Mouse (Mus musculus) G1E (cell line): Measurements from ENCODE around the gene Pbx1. TPM values are rescaled to one million over a fixed set of nuclear protein-coding genes. Genes with fewer than 3 reads are reported as not detected.

Experiments used
- ATAC-seq: 2 replicates; pipeline ENCODE4 v1.8.0; 2016; ENCODE audit warnings: mild to moderate bottlenecking; ENCODE audit not compliant: insufficient number of reproducible peaks, poor library complexity, low FRiP score, severe bottlenecking; ENCODE audit errors: extremely low read depth
- DNase-seq: peaks from one replicate; pipeline ENCODE4 v3.0.0; 2012; ENCODE audit warnings: low spot score
- H3K27me3 ChIP-seq: 2 replicates; pipeline ENCODE4 v1.6.1; 2012; ENCODE audit warnings: mild to moderate bottlenecking, low read length, inconsistent platforms; ENCODE audit not compliant: insufficient read depth
- H3K36me3 ChIP-seq: replicated peaks from 2 replicates; pipeline ENCODE3; 2012; ENCODE audit warnings: mild to moderate bottlenecking, inconsistent platforms
- H3K4me1 ChIP-seq: 2 replicates; pipeline ENCODE4 v1.6.1; 2012; ENCODE audit warnings: low read depth, low read length, inconsistent platforms, mixed read lengths; ENCODE audit not compliant: insufficient read depth
- H3K4me3 ChIP-seq: 2 replicates; pipeline ENCODE4 v1.5.1; 2012; ENCODE audit warnings: low read depth, mild to moderate bottlenecking, inconsistent platforms, low read length, moderate library complexity, mixed read lengths
- H3K9me3 ChIP-seq: replicated peaks from 2 replicates; pipeline ENCODE4 v1.6.1; 2012; ENCODE audit warnings: inconsistent platforms
- CTCF ChIP-seq: IDR thresholded peaks from 2 replicates; pipeline ENCODE4 v1.5.1; 2012; ENCODE audit warnings: low read depth, low read length, inconsistent platforms, mixed read lengths
- GATA1 ChIP-seq: IDR thresholded peaks from 2 replicates; pipeline ENCODE4 v1.6.1; 2012; ENCODE audit warnings: borderline replicate concordance, low read length, inconsistent platforms, mixed read lengths
- GATA2 ChIP-seq: IDR thresholded peaks from 2 replicates; pipeline ENCODE4 v1.6.1; 2012; ENCODE audit warnings: low read depth, low read length, inconsistent platforms, borderline replicate concordance
- POLR2AphosphoS5 ChIP-seq: IDR thresholded peaks from 2 replicates; pipeline ENCODE4 v1.6.1; 2012; ENCODE audit warnings: low read depth, low read length, inconsistent platforms; ENCODE audit not compliant: insufficient replicate concordance
- TAL1 ChIP-seq: conservative IDR thresholded peaks from 2 replicates; pipeline ENCODE4 v1.6.1; 2012; ENCODE audit warnings: low read depth, low read length, inconsistent platforms, mixed read lengths
- polyA plus RNA-seq: library from polyadenylated mRNA; stranded (reverse); fragments of >175 nt; gene quantifications from 2 replicates; pipeline ENCODE4 v1.2.3, GENCODE M21; 2012
- total RNA-seq, 2 experiments: library from RNA; stranded (forward) in 1 of 2; stranded (reverse) in 1 of 2; fragments of 200-1000 nt in 1 of 2; fragments of >200 nt in 1 of 2; fragmentation: Nextera tagmentation in 1 of 2; gene quantifications; 2 replicates each; pipeline ENCODE4 v1.2.3; 2014 to 2017

Gene Pbx1
- total and polyA plus RNA-seq, 3 experiments, result 0.11 to 0.23 TPM; not detected in 1

GRCm38 (mm10) chr1:168318899-168319469 is 113.1 kb downstream of the Pbx1 start:
- peaks cover 34% of the 10 kb centered on the region for H3K9me3 ChIP-seq
- no peak for TF ChIP-seq GATA2
- no peak for TF ChIP-seq POLR2AphosphoS5
- TF ChIP-seq TAL1, result no peak
- no peak for TF ChIP-seq CTCF
- TF ChIP-seq GATA1, result no peak
- H3K27me3 ChIP-seq, result no peaks in the 10 kb centered on the region
- DNase-seq (no peak), ATAC-seq (no peak)
- no peaks in the 10 kb centered on the region for H3K4me1 ChIP-seq
- H3K4me3 ChIP-seq, result no peak overlapping the region
- no peaks in the 10 kb centered on the region for H3K36me3 ChIP-seq

DNA sequence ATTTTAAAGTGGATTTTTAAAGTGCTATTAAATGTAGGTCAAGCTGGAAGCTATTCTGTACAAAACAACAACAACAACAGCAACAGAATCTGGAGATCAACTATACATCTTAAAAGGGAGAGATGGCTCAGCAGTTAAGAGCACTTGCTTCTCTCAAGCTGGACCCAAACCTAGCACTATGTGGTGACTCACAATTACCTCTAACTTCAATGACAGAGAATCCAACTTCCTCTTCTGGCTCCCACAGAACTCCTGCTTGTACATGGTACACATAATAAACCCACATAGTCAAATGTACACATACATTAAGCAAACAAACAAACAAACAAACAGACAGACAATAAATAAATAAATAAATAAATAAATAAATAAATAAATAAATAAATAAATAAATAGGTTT is 118.3 kb downstream of the Pbx1 start:
- H3K9me3 ChIP-seq, result peaks cover 41% of the 10 kb centered on the region

GRCm38 (mm10) chr1:168312710-168313447 is 119.2 kb downstream of the Pbx1 start:
- Histone ChIP-seq H3K9me3 (peaks cover 45% of the 10 kb centered on the region), H3K4me1 (no peaks in the 10 kb centered on the region), H3K4me3 (no peak overlapping the region), H3K36me3 (no peaks in the 10 kb centered on the region), H3K27me3 (no peaks in the 10 kb centered on the region)
- no peak for ATAC-seq
- DNase-seq, result no peak
- TF ChIP-seq POLR2AphosphoS5 (no peak), CTCF (no peak), TAL1 (no peak), GATA2 (no peak), GATA1 (no peak)

More for the DNA sequence above, 118.3 kb downstream of the Pbx1 start:
- ATAC-seq, result no peak
- H3K27me3 ChIP-seq, result no peaks in the 10 kb centered on the region
- no peaks in the 10 kb centered on the region for H3K4me1 ChIP-seq
- TF ChIP-seq GATA1 (no peak), CTCF (no peak), TAL1 (no peak), GATA2 (no peak), POLR2AphosphoS5 (no peak)
- no peak overlapping the region for H3K4me3 ChIP-seq
- no peak for DNase-seq
- H3K36me3 ChIP-seq, result no peaks in the 10 kb centered on the region

GRCm38 (mm10) chr1:168309101-168309521 is 123.0 kb downstream of the Pbx1 start:
- no peak for ATAC-seq
- Histone ChIP-seq H3K4me1 (no peaks in the 10 kb centered on the region), H3K36me3 (no peaks in the 10 kb centered on the region), H3K4me3 (no peak overlapping the region), H3K27me3 (no peaks in the 10 kb centered on the region), H3K9me3 (peaks cover 52% of the 10 kb centered on the region)
- no peak for DNase-seq
- TF ChIP-seq CTCF, result no peak
- no peak for TF ChIP-seq POLR2AphosphoS5
- no peak for TF ChIP-seq GATA1
- no peak for TF ChIP-seq TAL1
- TF ChIP-seq GATA2, result no peak

DNA sequence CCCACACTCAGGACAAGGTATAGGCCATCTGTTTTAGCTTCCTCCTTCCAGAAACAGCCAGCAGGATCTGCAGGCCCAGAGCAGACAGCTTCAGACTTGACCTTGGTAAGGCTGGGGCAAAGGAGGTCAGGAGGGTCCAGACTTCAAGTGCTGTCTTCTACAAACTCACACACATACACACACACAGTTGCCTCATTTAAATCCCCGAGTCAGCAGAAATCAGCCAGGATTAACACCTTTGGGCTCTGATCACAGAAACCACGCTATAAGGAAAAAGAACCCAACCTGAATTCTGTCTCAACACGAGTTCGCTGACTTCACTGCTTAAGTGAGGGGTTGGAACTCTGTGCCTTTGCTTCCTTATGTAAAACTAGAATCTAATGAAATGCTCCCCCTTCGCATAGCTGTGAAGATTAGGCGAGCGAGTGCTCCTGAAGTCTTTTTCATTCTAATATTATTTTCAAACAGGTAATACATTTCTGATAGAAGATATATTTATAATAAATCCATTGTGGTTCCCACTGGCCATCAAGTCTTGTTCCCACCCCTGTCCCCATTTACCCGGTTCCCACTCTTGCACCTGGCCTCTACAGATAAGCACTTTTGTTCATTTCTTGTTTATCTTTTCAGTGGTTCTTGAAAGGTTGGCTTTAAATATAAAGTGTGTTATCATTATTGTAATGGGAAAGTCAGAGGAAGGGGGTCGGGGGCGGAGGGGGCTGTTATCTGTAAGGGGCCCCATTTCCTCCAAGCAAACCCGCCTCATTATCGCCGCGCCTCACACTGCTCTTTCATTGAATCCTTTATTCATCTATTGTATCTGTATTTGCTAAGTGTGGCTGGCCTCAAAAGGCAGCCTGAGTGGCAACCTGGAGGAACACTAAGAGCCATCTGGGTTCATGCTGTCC is 124.5 kb downstream of the Pbx1 start:
- DNase-seq (no peak), ATAC-seq (no peak)
- H3K9me3 ChIP-seq, result peaks cover 47% of the 10 kb centered on the region

More for the DNA sequence above, 124.5 kb downstream of the Pbx1 start:
- Histone ChIP-seq H3K4me3 (no peak overlapping the region), H3K4me1 (no peaks in the 10 kb centered on the region), H3K27me3 (no peaks in the 10 kb centered on the region), H3K36me3 (no peaks in the 10 kb centered on the region)
- TF ChIP-seq GATA2, result no peak
- TF ChIP-seq GATA1, result no peak
- no peak for TF ChIP-seq TAL1
- no peak for TF ChIP-seq POLR2AphosphoS5
- TF ChIP-seq CTCF, result no peak
